Mouse (Mus musculus): ENCODE measurements around the gene Pcnx4.

Pcnx4 gene

GRCm38 (mm10) chr12:72536021-72536597 is at the start of gene Pcnx4:
Gene Pcnx4, plus strand, starts transcription at chr12:72536383.
- peak; percentile 99 for DNase-seq (ENCODE audit: low read depth)

GRCm38 (mm10) chr12:72487498-72487897 is 48.7 kb upstream of the Pcnx4 start:
- peak; percentile 31 for DNase-seq (ENCODE audit: low read depth)

- peak; percentile 96 for DNase-seq (ENCODE audit: low read depth)
Measured at GRCm38 (mm10) chr12:72489995-72490394, 46.2 kb upstream of the Pcnx4 start.

- DNase-seq (ENCODE audit: low read depth), result no peak
Measured at GRCm38 (mm10) chr12:72491063-72491719, 45.0 kb upstream of the Pcnx4 start.

- no peak for DNase-seq (ENCODE audit: low read depth)
Measured at GRCm38 (mm10) chr12:72496866-72497600, 39.1 kb upstream of the Pcnx4 start.

- no peak for DNase-seq (ENCODE audit: low read depth)
Measured at GRCm38 (mm10) chr12:72509606-72510005, 26.6 kb upstream of the Pcnx4 start.

GRCm38 (mm10) chr12:72515446-72515845 is 20.7 kb upstream of the Pcnx4 start:
- peak; percentile 29 for DNase-seq (ENCODE audit: low read depth)

GRCm38 (mm10) chr12:72518114-72518728 is 18.0 kb upstream of the Pcnx4 start:
- no peak for DNase-seq (ENCODE audit: low read depth)

GRCm38 (mm10) chr12:72519352-72519751 is 16.8 kb upstream of the Pcnx4 start:
- no peak for DNase-seq (ENCODE audit: low read depth)

- no peak for DNase-seq (ENCODE audit: low read depth)
Measured at GRCm38 (mm10) chr12:72519855-72520254, 16.3 kb upstream of the Pcnx4 start.

GRCm38 (mm10) chr12:72520645-72521044 is 15.5 kb upstream of the Pcnx4 start:
- DNase-seq (ENCODE audit: low read depth), result peak; percentile 26

- no peak for DNase-seq (ENCODE audit: low read depth)
Measured at GRCm38 (mm10) chr12:72525588-72525987, 10.6 kb upstream of the Pcnx4 start.

GRCm38 (mm10) chr12:72532303-72532702 is 3.9 kb upstream of the Pcnx4 start:
- DNase-seq (ENCODE audit: low read depth), result no peak

- peak; percentile 46 for DNase-seq (ENCODE audit: low read depth)
Measured at GRCm38 (mm10) chr12:72533986-72534385, 2.2 kb upstream of the Pcnx4 start.

GRCm38 (mm10) chr12:72535599-72535998 is 584 bp upstream of the Pcnx4 start:
- DNase-seq (ENCODE audit: low read depth), result no peak

- no peak for DNase-seq (ENCODE audit: low read depth)
Measured at GRCm38 (mm10) chr12:72538571-72538970, 2.4 kb downstream of the Pcnx4 start.

GRCm38 (mm10) chr12:72554347-72554746 is 18.2 kb downstream of the Pcnx4 start:
- no peak for DNase-seq (ENCODE audit: low read depth)

GRCm38 (mm10) chr12:72564281-72564795 is 28.2 kb downstream of the Pcnx4 start:
- DNase-seq (ENCODE audit: low read depth), result no peak

GRCm38 (mm10) chr12:72582021-72582420 is 45.8 kb downstream of the Pcnx4 start:
- no peak for DNase-seq (ENCODE audit: low read depth)

GRCm38 (mm10) chr12:72583099-72583498 is 46.9 kb downstream of the Pcnx4 start:
- no peak for DNase-seq (ENCODE audit: low read depth)

GRCm38 (mm10) chr12:72585339-72585738 is 49.2 kb downstream of the Pcnx4 start:
- no peak for DNase-seq (ENCODE audit: low read depth)

- DNase-seq (ENCODE audit: low read depth), result no peak
Measured at GRCm38 (mm10) chr12:72592991-72593390, 56.8 kb downstream of the Pcnx4 start.

GRCm38 (mm10) chr12:72594001-72594400 is 57.8 kb downstream of the Pcnx4 start:
- no peak for DNase-seq (ENCODE audit: low read depth)
